Mouse (Mus musculus) CH12.LX (cell line): ENCODE measurements around the gene Zmynd19. TPM values are rescaled to one million over a fixed set of nuclear protein-coding genes. Genes with fewer than 3 reads are reported as not detected.

Source experiments
- DNase-seq: peaks from one replicate; pipeline ENCODE4 v3.0.0-alpha.2; 2013; ENCODE audit errors: extremely low read depth
- H3K27ac ChIP-seq: 2 replicates; pipeline ENCODE4 v1.5.1; 2012; ENCODE audit warnings: low read depth, mild to moderate bottlenecking, control low read depth, moderate library complexity; ENCODE audit not compliant: insufficient read depth
- H3K27me3 ChIP-seq: replicated peaks from 2 replicates; pipeline ENCODE3; 2012; ENCODE audit warnings: inconsistent platforms
- H3K36me3 ChIP-seq, 2 experiments: replicated peaks in 1 of 2; 2 replicates each; pipeline versions ENCODE3 to v1.6.1; 2012; ENCODE audit warnings: inconsistent platforms in 1 of 2, low read length in 1 of 2, mild to moderate bottlenecking in 1 of 2, mixed read lengths in 1 of 2, moderate library complexity in 1 of 2; ENCODE audit not compliant: control insufficient read depth in 1 of 2, insufficient read depth in 1 of 2
- H3K4me1 ChIP-seq, 2 experiments: 2 replicates each; pipeline ENCODE4 v1.6.1; 2012; ENCODE audit warnings: inconsistent platforms in 1 of 2, moderate library complexity in 1 of 2; ENCODE audit not compliant: insufficient read depth in 2 of 2, control insufficient read depth in 1 of 2
- H3K4me2 ChIP-seq: 2 replicates; pipeline ENCODE4 v1.6.1; 2012; ENCODE audit warnings: low read depth, mild to moderate bottlenecking, control low read depth; ENCODE audit not compliant: poor library complexity, insufficient read depth, severe bottlenecking
- H3K4me3 ChIP-seq, 3 experiments: fragments of 150-350 bp in 1 of 3; sonication (generic) in 1 of 3; replicated peaks in 1 of 3; 2 replicates each; pipeline versions ENCODE3 to v1.5.1; 2011 to 2012; ENCODE audit warnings: low read depth in 2 of 3, low read length in 2 of 3, mild to moderate bottlenecking in 2 of 3, moderate library complexity in 2 of 3, control low read depth in 1 of 3, improper control_type of control experiment in 1 of 3, inconsistent platforms in 1 of 3, mixed read lengths in 1 of 3; ENCODE audit not compliant: poor library complexity in 1 of 3
- H3K79me2 ChIP-seq: replicated peaks from 2 replicates; pipeline ENCODE4 v1.6.1; 2012; ENCODE audit warnings: mild to moderate bottlenecking, moderate library complexity; ENCODE audit not compliant: control insufficient read depth, poor library complexity, insufficient read depth, severe bottlenecking; ENCODE audit errors: extremely low read depth
- H3K9ac ChIP-seq: 2 replicates; pipeline ENCODE4 v1.6.1; 2012; ENCODE audit warnings: low read depth, mild to moderate bottlenecking, control low read depth, moderate library complexity; ENCODE audit not compliant: insufficient read depth
- H3K9me3 ChIP-seq: replicated peaks from 2 replicates; pipeline ENCODE3; 2012; ENCODE audit warnings: low read length, inconsistent platforms, mixed read lengths
- BHLHE40 ChIP-seq: IDR thresholded peaks from 2 replicates; pipeline ENCODE4 v1.6.1; 2011; ENCODE audit warnings: mild to moderate bottlenecking, low read depth, low read length, improper control_type of control experiment
- CHD1 ChIP-seq: IDR thresholded peaks from 2 replicates; pipeline ENCODE4 v1.6.1; 2012; ENCODE audit warnings: low read depth, low read length, improper control_type of control experiment, inconsistent platforms
- CHD2 ChIP-seq: IDR thresholded peaks from 2 replicates; pipeline ENCODE4 v1.6.1; 2011; ENCODE audit warnings: low read length, improper control_type of control experiment
- CTCF ChIP-seq, 2 experiments: IDR thresholded peaks in 1 of 2; conservative IDR thresholded peaks in 1 of 2; 2 replicates each; pipeline ENCODE4 v1.5.1; 2011 to 2012; ENCODE audit warnings: low read depth in 2 of 2, low read length in 2 of 2, improper control_type of control experiment in 1 of 2, inconsistent platforms in 1 of 2, mild to moderate bottlenecking in 1 of 2, moderate library complexity in 1 of 2
- E2F4 ChIP-seq: IDR thresholded peaks from 2 replicates; pipeline ENCODE4 v1.6.1; 2011; ENCODE audit warnings: low read depth, low read length, improper control_type of control experiment; ENCODE audit not compliant: insufficient replicate concordance
- ELF1 ChIP-seq: IDR thresholded peaks from 2 replicates; pipeline ENCODE4 v1.6.1; 2014; ENCODE audit warnings: low read depth, mild to moderate bottlenecking, inconsistent platforms, low read length, improper control_type of control experiment
- EP300 ChIP-seq: IDR thresholded peaks from 2 replicates; pipeline ENCODE4 v1.6.1; 2011; ENCODE audit warnings: low read length, improper control_type of control experiment
- ETS1 ChIP-seq: conservative IDR thresholded peaks from 2 replicates; pipeline ENCODE4 v1.6.1; 2012; ENCODE audit warnings: low read depth, mild to moderate bottlenecking, inconsistent platforms, low read length, improper control_type of control experiment, moderate library complexity
- GABPA ChIP-seq: IDR thresholded peaks from 2 replicates; pipeline ENCODE4 v1.6.1; 2012; ENCODE audit warnings: low read depth, low read length, improper control_type of control experiment, inconsistent platforms; ENCODE audit not compliant: insufficient replicate concordance
- HCFC1 ChIP-seq: IDR thresholded peaks from 2 replicates; pipeline ENCODE4 v1.6.1; 2012; ENCODE audit warnings: low read depth, mild to moderate bottlenecking, inconsistent platforms, low read length, improper control_type of control experiment
- IRF4 ChIP-seq: IDR thresholded peaks from 2 replicates; pipeline ENCODE4 v1.6.1; 2014; ENCODE audit warnings: low read depth, mild to moderate bottlenecking, inconsistent platforms, low read length, improper control_type of control experiment
- JUN ChIP-seq: IDR thresholded peaks from 2 replicates; pipeline ENCODE4 v1.6.1; 2011; ENCODE audit warnings: low read depth, mild to moderate bottlenecking, low read length, improper control_type of control experiment, moderate library complexity; ENCODE audit not compliant: insufficient read depth
- JUND ChIP-seq: conservative IDR thresholded peaks from 2 replicates; pipeline ENCODE4 v1.6.1; 2011; ENCODE audit warnings: low read depth, low read length, improper control_type of control experiment
- KAT2A ChIP-seq: IDR thresholded peaks from 2 replicates; pipeline ENCODE4 v1.6.1; 2012; ENCODE audit warnings: low read length, improper control_type of control experiment, inconsistent platforms; ENCODE audit not compliant: insufficient replicate concordance
- MAFK ChIP-seq: IDR thresholded peaks from 2 replicates; pipeline ENCODE4 v1.6.1; 2011; ENCODE audit warnings: low read length, improper control_type of control experiment; ENCODE audit not compliant: insufficient replicate concordance
- MAX ChIP-seq: IDR thresholded peaks from 2 replicates; pipeline ENCODE4 v1.6.1; 2011; ENCODE audit warnings: low read length, improper control_type of control experiment
- MAZ ChIP-seq: IDR thresholded peaks from 2 replicates; pipeline ENCODE4 v1.6.1; 2012; ENCODE audit warnings: low read depth, mild to moderate bottlenecking, inconsistent platforms, low read length, improper control_type of control experiment, moderate library complexity
- MEF2A ChIP-seq: IDR thresholded peaks from 2 replicates; pipeline ENCODE4 v1.6.1; 2014; ENCODE audit warnings: low read depth, mild to moderate bottlenecking, inconsistent platforms, low read length, improper control_type of control experiment, borderline replicate concordance
- MXI1 ChIP-seq: IDR thresholded peaks from 2 replicates; pipeline ENCODE4 v1.6.1; 2011; ENCODE audit warnings: mild to moderate bottlenecking, low read depth, low read length, improper control_type of control experiment
- MYC ChIP-seq: IDR thresholded peaks from 2 replicates; pipeline ENCODE4 v1.6.1; 2011; ENCODE audit warnings: low read depth, mild to moderate bottlenecking, improper control_type of control experiment, low read length
- NELFE ChIP-seq: IDR thresholded peaks from 2 replicates; pipeline ENCODE4 v1.6.1; 2011; ENCODE audit warnings: low read depth, low read length, improper control_type of control experiment
- NRF1 ChIP-seq: IDR thresholded peaks from 2 replicates; pipeline ENCODE4 v1.6.1; 2014; ENCODE audit warnings: low read depth, mild to moderate bottlenecking, inconsistent platforms, low read length, improper control_type of control experiment, moderate library complexity
- PAX5 ChIP-seq: IDR thresholded peaks from 2 replicates; pipeline ENCODE4 v1.6.1; 2012; ENCODE audit warnings: low read length, inconsistent platforms, mixed read lengths
- POLR2A ChIP-seq: IDR thresholded peaks from 2 replicates; pipeline ENCODE4 v1.6.1; 2011; ENCODE audit warnings: low read depth, mild to moderate bottlenecking, improper control_type of control experiment, low read length
- POLR2AphosphoS2 ChIP-seq: IDR thresholded peaks from 2 replicates; pipeline ENCODE4 v1.6.1; 2011; ENCODE audit warnings: low read depth, low read length, improper control_type of control experiment
- RAD21 ChIP-seq: IDR thresholded peaks from 2 replicates; pipeline ENCODE4 v1.6.1; 2011; ENCODE audit warnings: low read depth, mild to moderate bottlenecking, low read length, improper control_type of control experiment, moderate library complexity
- RCOR1 ChIP-seq: conservative IDR thresholded peaks from 2 replicates; pipeline ENCODE4 v1.6.1; 2012; ENCODE audit warnings: low read depth, mild to moderate bottlenecking, inconsistent platforms, low read length, improper control_type of control experiment
- SIN3A ChIP-seq: IDR thresholded peaks from 2 replicates; pipeline ENCODE4 v1.6.1; 2012; ENCODE audit warnings: low read length, improper control_type of control experiment, inconsistent platforms
- SMC3 ChIP-seq: IDR thresholded peaks from 2 replicates; pipeline ENCODE4 v1.6.1; 2011; ENCODE audit warnings: low read depth, low read length, improper control_type of control experiment
- TBP ChIP-seq: conservative IDR thresholded peaks from 2 replicates; pipeline ENCODE4 v1.6.1; 2011; ENCODE audit warnings: low read depth, low read length, improper control_type of control experiment
- TCF12 ChIP-seq: IDR thresholded peaks from 2 replicates; pipeline ENCODE4 v1.6.1; 2014; ENCODE audit warnings: low read depth, mild to moderate bottlenecking, inconsistent platforms, low read length, improper control_type of control experiment
- UBTF ChIP-seq: IDR thresholded peaks from 2 replicates; pipeline ENCODE4 v1.6.1; 2012; ENCODE audit warnings: low read depth, mild to moderate bottlenecking, inconsistent platforms, low read length, improper control_type of control experiment, moderate library complexity
- USF1 ChIP-seq: IDR thresholded peaks from 2 replicates; pipeline ENCODE4 v1.6.1; 2014; ENCODE audit warnings: low read depth, mild to moderate bottlenecking, inconsistent platforms, low read length, improper control_type of control experiment
- USF2 ChIP-seq: conservative IDR thresholded peaks from 2 replicates; pipeline ENCODE4 v1.6.1; 2011; ENCODE audit warnings: low read depth, low read length, improper control_type of control experiment
- ZC3H11A ChIP-seq: IDR thresholded peaks from 2 replicates; pipeline ENCODE4 v1.6.1; 2012; ENCODE audit warnings: low read depth, mild to moderate bottlenecking, inconsistent platforms, low read length, improper control_type of control experiment
- ZKSCAN1 ChIP-seq: IDR thresholded peaks from 2 replicates; pipeline ENCODE4 v1.6.1; 2012; ENCODE audit warnings: low read depth, inconsistent platforms, low read length, improper control_type of control experiment, borderline replicate concordance
- ZMIZ1 ChIP-seq: IDR thresholded peaks from 2 replicates; pipeline ENCODE4 v1.6.1; 2012; ENCODE audit warnings: low read depth, mild to moderate bottlenecking, inconsistent platforms, low read length, improper control_type of control experiment
- ZNF384 ChIP-seq: IDR thresholded peaks from 2 replicates; pipeline ENCODE4 v1.6.1; 2012; ENCODE audit warnings: low read depth, low read length, improper control_type of control experiment, inconsistent platforms
- dilution Hi-C: fragments of 300-500 bp; cut with MboI; formaldehyde crosslinking; loops from 2 replicates; pipeline ENCODE4 v1.14.3; 2020; ENCODE audit warnings: low sequenced_read_pairs; ENCODE audit not compliant: extremely low pct_unique_long_range_greater_than_20kb, extremely low pct_ligation_motif_present
- in situ Hi-C: fragments of 300-500 bp; cut with MboI; formaldehyde crosslinking; loops from 3 replicates; pipeline ENCODE4 v1.14.3; 2019; ENCODE audit warnings: low sequenced_read_pairs, low pct_ligation_motif_present, low pct_unique_long_range_greater_than_20kb, mixed read lengths
- polyA plus RNA-seq: library from polyadenylated mRNA; unstranded; fragments of >175 nt; gene quantifications from 2 replicates; pipeline ENCODE4 v1.2.1, GENCODE M21; 2012; ENCODE audit warnings: low read depth; ENCODE audit not compliant: insufficient read length
- total RNA-seq, 2 experiments: library from RNA; depleted of rRNA; stranded (reverse); fragments of 300-350 nt in 1 of 2; fragments of >200 nt in 1 of 2; gene quantifications; 2 replicates each; pipeline ENCODE4 v1.2.3; 2012 to 2014

Gene Zmynd19
- total and polyA plus RNA-seq, 3 experiments, result 40.9 to 70.2 (median 41.6) TPM

- dilution Hi-C loops (no loop called here), in situ Hi-C loops (no loop called here)
- no peaks in the 10 kb centered on the region for H3K27me3 ChIP-seq
- H3K9me3 ChIP-seq, result no peaks in the 10 kb centered on the region
- H3K4me1 ChIP-seq, result peaks cover 6 to 33% of the 10 kb centered on the region in 2 experiments; a peak in 3 of 4 replicates
- 0 out of 2 replicates have a peak, but pooled peaks cover 5% of the 10 kb centered on the region for H3K79me2 ChIP-seq
- peak within 1 kb of the TSS; percentile 75 for H3K9ac ChIP-seq
- peak; percentile 94 for DNase-seq
- TF ChIP-seq MAFK (no peak), RCOR1 (no peak), NRF1 (peak; percentile 73), IRF4 (0 out of 2 replicates have a peak, but pooled peaks have one; percentile 25), SMC3 (no peak), E2F4 (no peak), MAX (peak; percentile 69; the same call in 1 of the 2 replicates), RAD21 (no peak), MXI1 (peak; percentile 83; the same call in 1 of the 2 replicates), CTCF (conservative IDR thresholded peaks at IDR 0.05 in 1 of 2, IDR thresholded peaks at IDR 0.05 in 1 of 2; ENCODE audit: low read depth in 2 of 2, low read length in 2 of 2) (no peak), MYC (peak; percentile 54; the same call in 1 of the 2 replicates), USF1 (no peak), MEF2A (no peak; the same call in 1 of the 2 replicates), JUND (no peak), HCFC1 (peak; percentile 81), UBTF (0 out of 2 replicates have a peak, but pooled peaks have one; percentile 5), SIN3A (peak; percentile 67), GABPA (no peak), POLR2AphosphoS2 (no peak), ZMIZ1 (peak; percentile 74), KAT2A (peak; percentile 73; the same call in 1 of the 2 replicates), NELFE (peak; percentile 80; the same call in 1 of the 2 replicates), ZC3H11A (no peak), ELF1 (peak; percentile 80), EP300 (no peak), TBP (peak; percentile 67), CHD2 (peak; percentile 81), CHD1 (peak; percentile 73), JUN (no peak), USF2 (no peak), PAX5 (no peak), ZNF384 (no peak), BHLHE40 (no peak), TCF12 (peak; percentile 72), POLR2A (peak; percentile 91), MAZ (peak; percentile 42; the same call in 1 of the 2 replicates), ZKSCAN1 (no peak), ETS1 (no peak)
- H3K4me3 ChIP-seq, result peak within 1 kb of the TSS; percentile 75 to 86 (median 81)
- H3K36me3 ChIP-seq, result peaks cover 21 to 46% of the 10 kb centered on the region in 2 experiments
- peak within 1 kb of the TSS; percentile 74 for H3K4me2 ChIP-seq
- H3K27ac ChIP-seq, result peak within 1 kb of the TSS; percentile 46
These were observed 25.5 kb downstream of the Zmynd19 start, which contains the start of gene Mrpl41 for GRCm38 (mm10) chr2:24974906-24975703. Gene Mrpl41 (minus strand): TSS chr2:24975098.
